ENCODE assay signal across 29 mouse cellular contexts in genomic region chr4:8998606-8999005, GRCm38 (mm10).
DNase-seq lines count a peak whose midpoint lies in the region; ATAC-seq and TF ChIP-seq lines count a peak whose summit lies in the region.
"Had no signal": no experiment of that assay in that cellular context is flagged by ENCODE, and none has a peak within 500 bp of the region (broad histone marks: within the 10 kb centered on the region; RNA-seq: fewer than 3 reads in every experiment).

No protein-coding gene starts in this region.

- no peak for TF ChIP-seq POLR2A in liver, adult 2 months (IDR thresholded peaks at IDR 0.05; ENCODE audit: extremely low read depth, insufficient read depth, low read length)

- H3K4me1 ChIP-seq in liver, adult 2 months (ENCODE audit: control insufficient read depth, insufficient read depth, low read length): no peaks in the 10 kb centered on the region
- H3K4me1 ChIP-seq in liver, embryonic 11.5 days (replicated peaks; ENCODE audit: control insufficient read depth, insufficient read depth, low read length): no peaks in the 10 kb centered on the region
- no peaks in the 10 kb centered on the region for H3K4me1 ChIP-seq in midbrain, postnatal 0 days (ENCODE audit: insufficient read depth, low read length)
- no peaks in the 10 kb centered on the region for H3K4me1 ChIP-seq in midbrain, embryonic 16.5 days (ENCODE audit: control insufficient read depth, insufficient read depth, low read length)
- H3K4me1 ChIP-seq: embryonic facial prominence, embryonic 13.5 days; embryonic facial prominence, embryonic 15.5 days; forebrain, embryonic 12.5 days had no signal

- H3K9ac ChIP-seq in liver, adult 2 months (ENCODE audit: low read depth, low read length): no peak overlapping the region
- no peak overlapping the region for H3K9ac ChIP-seq in liver, embryonic 11.5 days (ENCODE audit: low read depth, low read length)
- no peak overlapping the region for H3K9ac ChIP-seq in midbrain, postnatal 0 days (replicated peaks; ENCODE audit: low read length, poor library complexity, severe bottlenecking)
- H3K9ac ChIP-seq in midbrain, embryonic 16.5 days (ENCODE audit: low read depth, low read length): no peak overlapping the region
- H3K9ac ChIP-seq: embryonic facial prominence, embryonic 13.5 days; embryonic facial prominence, embryonic 15.5 days; forebrain, embryonic 12.5 days had no signal

- no peak overlapping the region for H3K4me2 ChIP-seq in liver, embryonic 11.5 days
- H3K4me2 ChIP-seq in midbrain, postnatal 0 days (ENCODE audit: low read depth, low read length, poor library complexity, severe bottlenecking): no peak overlapping the region
- no peak overlapping the region for H3K4me2 ChIP-seq in midbrain, embryonic 16.5 days (ENCODE audit: low read length)
- H3K4me2 ChIP-seq: embryonic facial prominence, embryonic 13.5 days; embryonic facial prominence, embryonic 15.5 days; forebrain, embryonic 12.5 days had no signal

- peak; percentile 58 to 61 for DNase-seq in cerebellum, postnatal 10 days
- no peak for DNase-seq in cerebellum, postnatal 25 days
- DNase-seq in liver, adult 2 months (ENCODE audit: extremely low read depth, low read depth, low spot score): peak; percentile 26
- DNase-seq in liver, embryonic 11.5 days (ENCODE audit: low spot score): no peak
- DNase-seq in midbrain, postnatal 0 days (ENCODE audit: low spot score): peak; percentile 58
- DNase-seq in kidney, adult 8-10 months: no peak
- DNase-seq: adrenal gland, adult 8-10 months; adrenal gland, postnatal 14 days; adrenal gland, postnatal 36 days; B cell, adult 2 months; cerebellum, adult 11 months; cerebellum, adult 18-20 months; cerebellum, adult 8-10 months; cerebellum, adult 9-11 months; cerebellum, postnatal 36 days; embryo, embryonic 11 days had no signal

- H3K9me3 ChIP-seq in liver, embryonic 11.5 days (ENCODE audit: control insufficient read depth, low read length): no peaks in the 10 kb centered on the region
- no peaks in the 10 kb centered on the region for H3K9me3 ChIP-seq in midbrain, postnatal 0 days (ENCODE audit: low read length)
- no peaks in the 10 kb centered on the region for H3K9me3 ChIP-seq in midbrain, embryonic 16.5 days (replicated peaks; ENCODE audit: control insufficient read depth, low read length, poor library complexity, severe bottlenecking)
- H3K9me3 ChIP-seq: embryonic facial prominence, embryonic 13.5 days; embryonic facial prominence, embryonic 15.5 days; forebrain, embryonic 10.5 days; forebrain, embryonic 12.5 days; G1E had no signal

- 82% methylated on average over 4 of the region's 4 CpGs for WGBS in liver, adult 2 months
- WGBS in liver, embryonic 11.5 days: 93% methylated on average over 4 of the region's 4 CpGs
- 90% methylated on average over 4 of the region's 4 CpGs for WGBS in midbrain, postnatal 0 days
- WGBS in midbrain, embryonic 16.5 days: 89% methylated on average over 4 of the region's 4 CpGs

- no peak overlapping the region for H3K4me3 ChIP-seq in liver, adult 2 months (ENCODE audit: insufficient read depth, low read depth, low read length)
- no peak overlapping the region for H3K4me3 ChIP-seq in liver, embryonic 11.5 days (ENCODE audit: low read depth, low read length)
- H3K4me3 ChIP-seq in midbrain, postnatal 0 days (ENCODE audit: low read depth, low read length): no peak overlapping the region
- no peak overlapping the region for H3K4me3 ChIP-seq in midbrain, embryonic 16.5 days (ENCODE audit: low read depth, low read length)
- H3K4me3 ChIP-seq: embryonic facial prominence, embryonic 13.5 days; embryonic facial prominence, embryonic 15.5 days; erythroblast, embryonic 14.5 days; forebrain, embryonic 10.5 days; forebrain, embryonic 12.5 days had no signal

- no peaks in the 10 kb centered on the region for H3K36me3 ChIP-seq in liver, adult 2 months (ENCODE audit: control insufficient read depth, insufficient read depth, low read length)
- no peaks in the 10 kb centered on the region for H3K36me3 ChIP-seq in liver, embryonic 11.5 days (ENCODE audit: control insufficient read depth, insufficient read depth, low read length)
- no peaks in the 10 kb centered on the region for H3K36me3 ChIP-seq in midbrain, postnatal 0 days (ENCODE audit: insufficient read depth, low read length)
- H3K36me3 ChIP-seq in midbrain, embryonic 16.5 days (ENCODE audit: control insufficient read depth, insufficient read depth, low read length): no peaks in the 10 kb centered on the region
- H3K36me3 ChIP-seq: embryonic facial prominence, embryonic 13.5 days; embryonic facial prominence, embryonic 15.5 days; forebrain, embryonic 10.5 days; forebrain, embryonic 12.5 days; G1E had no signal

- H3K27me3 ChIP-seq in liver, adult 2 months (ENCODE audit: control insufficient read depth, insufficient read depth, low read length): no peaks in the 10 kb centered on the region
- no peaks in the 10 kb centered on the region for H3K27me3 ChIP-seq in liver, embryonic 11.5 days (replicated peaks; ENCODE audit: control insufficient read depth, insufficient read depth, low read length)
- H3K27me3 ChIP-seq in midbrain, postnatal 0 days (ENCODE audit: insufficient read depth, low read length): no peaks in the 10 kb centered on the region
- no peaks in the 10 kb centered on the region for H3K27me3 ChIP-seq in midbrain, embryonic 16.5 days (ENCODE audit: control insufficient read depth, insufficient read depth, low read depth, low read length)
- H3K27me3 ChIP-seq: CH12.LX; embryonic facial prominence, embryonic 13.5 days; embryonic facial prominence, embryonic 15.5 days; forebrain, embryonic 12.5 days; Patski had no signal

- TF ChIP-seq CTCF in liver, adult 2 months (IDR thresholded peaks at IDR 0.05; ENCODE audit: low read depth, low read length): no peak
- no peak for TF ChIP-seq CTCF in midbrain, postnatal 0 days (IDR thresholded peaks at IDR 0.05)

- no peak overlapping the region for H3K27ac ChIP-seq in liver, adult 2 months (replicated peaks; ENCODE audit: insufficient read depth, low read depth, low read length)
- H3K27ac ChIP-seq in liver, embryonic 11.5 days (ENCODE audit: low read depth, low read length): no peak overlapping the region
- H3K27ac ChIP-seq in midbrain, postnatal 0 days (ENCODE audit: low read depth, low read length): no peak overlapping the region
- H3K27ac ChIP-seq in midbrain, embryonic 16.5 days (ENCODE audit: low read length): no peak overlapping the region
- H3K27ac ChIP-seq: embryonic facial prominence, embryonic 13.5 days; embryonic facial prominence, embryonic 15.5 days; forebrain, embryonic 10.5 days; forebrain, embryonic 12.5 days had no signal

- ATAC-seq in liver, embryonic 11.5 days (replicated peaks; ENCODE audit: low FRiP score): no peak
- no peak for ATAC-seq in midbrain, postnatal 0 days (ENCODE audit: low FRiP score)
- ATAC-seq in midbrain, embryonic 16.5 days: no peak
- ATAC-seq: activated CD4-positive, CD25-positive, alpha-beta regulatory T cell, adult 4 months; CD4-positive, CD25-positive, alpha-beta regulatory T cell, adult 4 months; forebrain, embryonic 14.5 days; forebrain, embryonic 16.5 days; Patski had no signal

- no peaks in the 10 kb centered on the region for H3K79me2 ChIP-seq in liver, adult 2 months (ENCODE audit: control insufficient read depth, insufficient read depth, low read length)

Comparison
In these comparisons a context has a peak if more than half of its experiments do, and no peak if none do; other contexts are left out.
1. DNase-seq: peak in cerebellum, postnatal 10 days (2 of 2), liver, adult 2 months (single experiment) and midbrain, postnatal 0 days (single experiment); none in cerebellum, postnatal 25 days (0 of 2), liver, embryonic 11.5 days (single experiment) and kidney, adult 8-10 months (0 of 2).